Mouse (Mus musculus) liver, embryonic 14.5 days (tissue): Measurements from ENCODE around the gene Cmtm5.

Source experiments
- CTCF ChIP-seq: IDR thresholded peaks from 2 replicates; pipeline ENCODE4 v1.5.1; 2016; ENCODE audit warnings: antibody characterized with exemption, low read depth, control low read depth
- EP300 ChIP-seq: IDR thresholded peaks from 2 replicates; pipeline ENCODE4 v1.6.1; 2016; ENCODE audit warnings: antibody characterized with exemption, low read depth

GRCm38 (mm10) chr14:54951587-54951986 is 15.5 kb downstream of the Cmtm5 start:
- TF ChIP-seq EP300 (no peak), CTCF (no peak)
